ENCODE assay signal across 12 mouse cellular contexts in the genomic region with DNA sequence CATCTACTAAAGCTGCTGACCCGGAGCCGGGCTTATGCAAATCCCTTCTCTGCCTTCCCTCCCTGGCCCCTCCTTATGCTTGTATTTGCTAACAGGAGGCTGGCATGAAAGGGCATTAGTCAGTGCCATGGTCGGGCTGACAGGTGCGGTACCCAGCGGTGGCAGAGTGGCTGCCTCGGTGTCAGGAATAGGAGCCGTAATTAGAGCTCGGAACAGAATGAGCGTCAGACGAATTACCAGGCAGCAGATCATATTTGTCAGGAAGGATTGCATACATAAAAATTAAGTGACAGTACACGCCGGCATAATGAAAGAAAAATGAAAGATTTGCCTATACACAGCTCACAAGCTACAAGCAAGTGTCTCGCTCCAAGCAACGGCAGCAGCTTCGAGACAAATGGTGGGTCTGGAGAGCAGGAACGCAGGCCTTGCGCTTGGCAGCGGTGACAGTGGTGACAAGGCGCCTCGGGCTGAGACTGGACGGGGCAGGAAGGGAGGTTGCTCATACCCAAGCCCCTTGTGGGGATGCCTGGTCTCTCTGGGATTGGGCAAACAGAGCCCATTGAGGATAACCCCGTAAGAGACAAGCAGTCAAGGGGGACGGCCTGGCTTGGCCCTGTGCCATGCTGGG.
DNase-seq lines count a peak whose midpoint lies in the region; ATAC-seq lines count a peak whose summit lies in the region.
"Had no signal": no experiment of that assay in that cellular context is flagged by ENCODE, and none has a peak within 500 bp of the region (broad histone marks: within the 10 kb centered on the region; RNA-seq: fewer than 3 reads in every experiment).

No protein-coding gene starts in this region.

- no peak overlapping the region for H3K9ac ChIP-seq in forebrain, embryonic 16.5 days (replicated peaks; ENCODE audit: low read depth, low read length)
- no peak overlapping the region for H3K9ac ChIP-seq in midbrain, embryonic 11.5 days (ENCODE audit: low read length)
- H3K9ac ChIP-seq: stomach, embryonic 15.5 days had no signal

- peaks cover 12% of the 10 kb centered on the region for H3K4me1 ChIP-seq in forebrain, embryonic 16.5 days (replicated peaks; ENCODE audit: control insufficient read depth, insufficient read depth, low read length)
- H3K4me1 ChIP-seq in midbrain, embryonic 11.5 days (ENCODE audit: control insufficient read depth, insufficient read depth, low read length), result peaks cover 4% of the 10 kb centered on the region
- H3K4me1 ChIP-seq: stomach, embryonic 15.5 days had no signal

- no peaks in the 10 kb centered on the region for H3K27me3 ChIP-seq in forebrain, embryonic 16.5 days (replicated peaks; ENCODE audit: control insufficient read depth, insufficient read depth, low read length)
- H3K27me3 ChIP-seq in midbrain, embryonic 11.5 days (ENCODE audit: control insufficient read depth, insufficient read depth, low read length), result no peaks in the 10 kb centered on the region
- H3K27me3 ChIP-seq: stomach, embryonic 15.5 days had no signal

- ATAC-seq in forebrain, embryonic 16.5 days, result peak; percentile 75
- ATAC-seq in midbrain, embryonic 11.5 days (ENCODE audit: low FRiP score), result no peak

- whole genome bisulfite sequencing in forebrain, embryonic 16.5 days, result 54% methylated on average over 23 of the region's 23 CpGs
- 85% methylated on average over 23 of the region's 23 CpGs for WGBS in midbrain, embryonic 11.5 days

- no peaks in the 10 kb centered on the region for H3K36me3 ChIP-seq in forebrain, embryonic 16.5 days (ENCODE audit: control insufficient read depth, insufficient read depth)
- H3K36me3 ChIP-seq in midbrain, embryonic 11.5 days (ENCODE audit: control insufficient read depth, insufficient read depth, low read length), result peaks cover 7% of the 10 kb centered on the region

- no peak overlapping the region for H3K4me2 ChIP-seq in forebrain, embryonic 16.5 days (ENCODE audit: low read length)
- no peak overlapping the region for H3K4me2 ChIP-seq in midbrain, embryonic 11.5 days
- H3K4me2 ChIP-seq: stomach, embryonic 15.5 days had no signal

- H3K9me3 ChIP-seq in forebrain, embryonic 16.5 days (ENCODE audit: control insufficient read depth, low read length), result no peaks in the 10 kb centered on the region
- H3K9me3 ChIP-seq in midbrain, embryonic 11.5 days (ENCODE audit: control insufficient read depth, low read length), result no peaks in the 10 kb centered on the region
- H3K9me3 ChIP-seq: embryonic facial prominence, embryonic 10.5 days; megakaryocyte, embryonic 14.5 days; stomach, embryonic 15.5 days had no signal

- peak overlapping the region; percentile 78 for H3K27ac ChIP-seq in forebrain, embryonic 16.5 days (ENCODE audit: low read length)
- no peak overlapping the region for H3K27ac ChIP-seq in midbrain, embryonic 11.5 days (ENCODE audit: low read depth, low read length)
- H3K27ac ChIP-seq: embryonic facial prominence, embryonic 10.5 days; stomach, embryonic 15.5 days had no signal

- H3K4me3 ChIP-seq in forebrain, embryonic 16.5 days (replicated peaks; ENCODE audit: low read length), result no peak overlapping the region
- no peak overlapping the region for H3K4me3 ChIP-seq in midbrain, embryonic 11.5 days (ENCODE audit: low read depth, low read length)
- H3K4me3 ChIP-seq: embryonic facial prominence, embryonic 10.5 days; stomach, embryonic 15.5 days had no signal

- peak; percentile 78 for DNase-seq in retina, adult 2 months (ENCODE audit: low read depth, low spot score)
- no peak for DNase-seq in retina, embryonic 14.5 days (ENCODE audit: low spot score)
- peak; percentile 72 for DNase-seq in midbrain, embryonic 11.5 days (ENCODE audit: low spot score, missing footprints)
- DNase-seq in skeletal muscle tissue, adult 2 months (ENCODE audit: low read depth, low spot score), result peak; percentile 85
- no peak for DNase-seq in kidney, postnatal 10 days
- DNase-seq in kidney, adult 8-10 months, result no peak
- DNase-seq in thymus, postnatal 0 days (ENCODE audit: low spot score), result no peak
- DNase-seq: right cerebral cortex, adult 18-20 months had no signal

Comparison
In these comparisons a context has a peak if more than half of its experiments do, and no peak if none do; other contexts are left out.
1. DNase-seq: peak in retina, adult 2 months (single experiment), midbrain, embryonic 11.5 days (single experiment) and skeletal muscle tissue, adult 2 months (single experiment); none in retina, embryonic 14.5 days (single experiment), kidney, postnatal 10 days (single experiment), kidney, adult 8-10 months (0 of 2) and thymus, postnatal 0 days (single experiment).